Mouse (Mus musculus) myocyte (in vitro differentiated cells): Measurements from ENCODE around the gene Adamts2. TPM values are rescaled to one million over a fixed set of nuclear protein-coding genes. Genes with fewer than 3 reads are reported as not detected.

ENCODE experiments used
- H3K27me3 ChIP-seq: one replicate; pipeline ENCODE4 v1.6.1; 2011; ENCODE audit not compliant: control insufficient read depth, insufficient read depth, insufficient read length
- H3K36me3 ChIP-seq: one replicate; pipeline ENCODE4 v1.6.1; 2011; ENCODE audit not compliant: control insufficient read depth, insufficient read depth
- H3K4me2 ChIP-seq: one replicate; pipeline ENCODE4 v1.6.1; 2011; ENCODE audit warnings: low read depth, control low read depth
- H3K4me3 ChIP-seq: one replicate; pipeline ENCODE4 v1.5.1; 2011; ENCODE audit warnings: mild to moderate bottlenecking, control low read depth, moderate library complexity
- H3K79me2 ChIP-seq: one replicate; pipeline ENCODE4 v1.6.1; 2011; ENCODE audit not compliant: control insufficient read depth, insufficient read depth
- H3ac ChIP-seq: one replicate; pipeline ENCODE4 v1.6.1; 2011; ENCODE audit not compliant: control insufficient read depth, insufficient read length
- CEBPB ChIP-seq: IDR thresholded peaks from 2 replicates; pipeline ENCODE4 v1.6.1; 2011; ENCODE audit warnings: mild to moderate bottlenecking, moderate library complexity; ENCODE audit not compliant: poor library complexity, insufficient read depth, severe bottlenecking
- E2F4 ChIP-seq: IDR thresholded peaks from one replicate; pipeline ENCODE4 v1.6.1; 2011; ENCODE audit warnings: mild to moderate bottlenecking, control low read depth, moderate library complexity; ENCODE audit not compliant: insufficient read depth
- MAX ChIP-seq: IDR thresholded peaks from one replicate; pipeline ENCODE4 v1.6.1; 2011; ENCODE audit warnings: low read depth, mild to moderate bottlenecking, control low read depth
- MYOD1 ChIP-seq, 3 experiments: IDR thresholded peaks; one replicate each; pipeline ENCODE4 v1.6.1; 2011; ENCODE audit warnings: control low read depth in 2 of 3, low read depth in 2 of 3, mild to moderate bottlenecking in 2 of 3, moderate library complexity in 1 of 3; ENCODE audit not compliant: insufficient read length in 2 of 3, control insufficient read depth in 1 of 3
- MYOG ChIP-seq, 3 experiments: IDR thresholded peaks; one replicate each; pipeline ENCODE4 v1.6.1; 2011; ENCODE audit warnings: control low read depth in 2 of 3, low read depth in 2 of 3, mild to moderate bottlenecking in 2 of 3; ENCODE audit not compliant: insufficient read length in 2 of 3, control insufficient read depth in 1 of 3, insufficient read depth in 1 of 3
- POLR2A ChIP-seq: IDR thresholded peaks from one replicate; pipeline ENCODE4 v1.6.1; 2011; ENCODE audit warnings: low read depth, mild to moderate bottlenecking, control low read depth, moderate library complexity; ENCODE audit not compliant: insufficient read length
- POLR2AphosphoS2 ChIP-seq: IDR thresholded peaks from one replicate; pipeline ENCODE4 v1.6.1; 2011; ENCODE audit warnings: low read depth, control low read depth; ENCODE audit not compliant: insufficient read length
- REST ChIP-seq: IDR thresholded peaks from one replicate; pipeline ENCODE4 v1.6.1; 2011; ENCODE audit warnings: mild to moderate bottlenecking, control low read depth, moderate library complexity; ENCODE audit not compliant: insufficient read depth, insufficient read length
- SRF ChIP-seq: IDR thresholded peaks from one replicate; pipeline ENCODE4 v1.6.1; 2011; ENCODE audit warnings: low read depth; ENCODE audit not compliant: control insufficient read depth, insufficient read length
- TCF12 ChIP-seq: IDR thresholded peaks from one replicate; pipeline ENCODE4 v1.6.1; 2011; ENCODE audit warnings: mild to moderate bottlenecking, control low read depth; ENCODE audit not compliant: poor library complexity, insufficient read depth, severe bottlenecking
- TCF3 ChIP-seq: IDR thresholded peaks from one replicate; pipeline ENCODE4 v1.6.1; 2011; ENCODE audit warnings: low read depth, control low read depth; ENCODE audit not compliant: insufficient read length
- USF1 ChIP-seq: IDR thresholded peaks from one replicate; pipeline ENCODE4 v1.6.1; 2011; ENCODE audit warnings: low read depth, mild to moderate bottlenecking, control low read depth, moderate library complexity
- polyA plus RNA-seq: library from polyadenylated mRNA; unstranded; fragments of >200 nt; fragmentation: generic; extraction: Trizol; gene quantifications from one replicate; pipeline ENCODE4 v1.2.1, GENCODE M21; 2012; ENCODE audit warnings: missing spikeins

Adamts2 gene
- polyA plus RNA-seq, 1 experiment = 24.9 TPM

- no peak overlapping the region for H3K4me2 ChIP-seq
- H3ac ChIP-seq = no peak overlapping the region
- H3K4me3 ChIP-seq = no peak overlapping the region
- no peak for TF ChIP-seq MYOG (IDR thresholded peaks at IDR 0.05; ENCODE audit: control insufficient read depth in 1 of 3, insufficient read depth in 1 of 3, insufficient read length in 2 of 3, low read depth in 2 of 3)
- H3K27me3 ChIP-seq = peaks cover 44% of the 10 kb centered on the region
- no peaks in the 10 kb centered on the region for H3K79me2 ChIP-seq
- no peaks in the 10 kb centered on the region for H3K36me3 ChIP-seq
Measured at GRCm38 (mm10) chr11:50845951-50846350, 244.1 kb downstream of the Adamts2 start.

- no peak for TF ChIP-seq MAX
- TF ChIP-seq CEBPB = no peak
- TF ChIP-seq REST = no peak
- TF ChIP-seq TCF12 = no peak
- TF ChIP-seq SRF = no peak
- no peak for TF ChIP-seq MYOG (IDR thresholded peaks at IDR 0.05; ENCODE audit: control insufficient read depth in 1 of 3, insufficient read depth in 1 of 3, insufficient read length in 2 of 3, low read depth in 2 of 3)
- no peak for TF ChIP-seq POLR2AphosphoS2
- no peak for TF ChIP-seq MYOD1 (IDR thresholded peaks at IDR 0.05; ENCODE audit: control insufficient read depth in 1 of 3, insufficient read length in 2 of 3, low read depth in 2 of 3)
- no peak for TF ChIP-seq POLR2A
- TF ChIP-seq USF1 = no peak
- TF ChIP-seq TCF3 = no peak
- TF ChIP-seq E2F4 = no peak
- Histone ChIP-seq H3K36me3 (no peaks in the 10 kb centered on the region), H3ac (no peak overlapping the region), H3K79me2 (no peaks in the 10 kb centered on the region), H3K27me3 (peaks cover 55% of the 10 kb centered on the region), H3K4me2 (no peak overlapping the region), H3K4me3 (no peak overlapping the region)
Measured at GRCm38 (mm10) chr11:50847047-50847446, 245.2 kb downstream of the Adamts2 start.

- peaks cover 65% of the 10 kb centered on the region for H3K27me3 ChIP-seq
- no peak overlapping the region for H3K4me3 ChIP-seq
- H3K4me2 ChIP-seq = no peak overlapping the region
- H3K36me3 ChIP-seq = no peaks in the 10 kb centered on the region
- H3K79me2 ChIP-seq = no peaks in the 10 kb centered on the region
- TF ChIP-seq REST = no peak
- TF ChIP-seq POLR2AphosphoS2 = no peak
- no peak for TF ChIP-seq TCF12
- no peak for TF ChIP-seq SRF
- TF ChIP-seq MYOD1 (IDR thresholded peaks at IDR 0.05; ENCODE audit: control insufficient read depth in 1 of 3, insufficient read length in 2 of 3, low read depth in 2 of 3) = no peak
- TF ChIP-seq E2F4 = no peak
- TF ChIP-seq CEBPB = no peak
- TF ChIP-seq TCF3 = no peak
- no peak for TF ChIP-seq USF1
- TF ChIP-seq MYOG (IDR thresholded peaks at IDR 0.05; ENCODE audit: control insufficient read depth in 1 of 3, insufficient read depth in 1 of 3, insufficient read length in 2 of 3, low read depth in 2 of 3) = no peak
- no peak for TF ChIP-seq POLR2A
- no peak for TF ChIP-seq MAX
- H3ac ChIP-seq = no peak overlapping the region
Measured at GRCm38 (mm10) chr11:50848520-50849137, 246.7 kb downstream of the Adamts2 start.

- peaks cover 65% of the 10 kb centered on the region for H3K27me3 ChIP-seq
- H3K36me3 ChIP-seq = no peaks in the 10 kb centered on the region
- no peak overlapping the region for H3ac ChIP-seq
- H3K79me2 ChIP-seq = no peaks in the 10 kb centered on the region
- no peak overlapping the region for H3K4me2 ChIP-seq
- H3K4me3 ChIP-seq = no peak overlapping the region
- TF ChIP-seq SRF (no peak), POLR2AphosphoS2 (no peak), MYOG (IDR thresholded peaks at IDR 0.05; ENCODE audit: control insufficient read depth in 1 of 3, insufficient read depth in 1 of 3, insufficient read length in 2 of 3, low read depth in 2 of 3) (no peak)
Measured at GRCm38 (mm10) chr11:50849310-50849709, 247.4 kb downstream of the Adamts2 start.

GRCm38 (mm10) chr11:50850177-50850735, 248.4 kb downstream of the Adamts2 start, which contains the start of gene Grm6:
Gene Grm6, plus strand, starts transcription at chr11:50850685.
- Histone ChIP-seq H3K27me3 (peaks cover 56% of the 10 kb centered on the region), H3K4me3 (no peak within 1 kb of the TSS), H3K79me2 (no peaks in the 10 kb centered on the region), H3K36me3 (no peaks in the 10 kb centered on the region), H3ac (no peak within 1 kb of the TSS), H3K4me2 (no peak within 1 kb of the TSS)
- no peak for TF ChIP-seq TCF12
- TF ChIP-seq MYOD1 (IDR thresholded peaks at IDR 0.05; ENCODE audit: control insufficient read depth in 1 of 3, insufficient read length in 2 of 3, low read depth in 2 of 3) = no peak
- no peak for TF ChIP-seq POLR2A
- no peak for TF ChIP-seq TCF3
- no peak for TF ChIP-seq CEBPB
- no peak for TF ChIP-seq E2F4
- no peak for TF ChIP-seq POLR2AphosphoS2
- TF ChIP-seq USF1 = no peak
- TF ChIP-seq REST = no peak
- no peak for TF ChIP-seq MYOG (IDR thresholded peaks at IDR 0.05; ENCODE audit: control insufficient read depth in 1 of 3, insufficient read depth in 1 of 3, insufficient read length in 2 of 3, low read depth in 2 of 3)
- TF ChIP-seq SRF = no peak
- TF ChIP-seq MAX = no peak
